Mouse (Mus musculus): ENCODE results near the gene Ptprn2. TPM values are rescaled to one million over a fixed set of nuclear protein-coding genes. Genes with fewer than 3 reads are reported as not detected.
"Not testable (repeated sequence)": the region's sequence is repeated elsewhere in the genome, so short reads cannot be mapped to it uniquely, and the experiment has no call there.

Ptprn2 gene
- polyA plus RNA-seq, 1 experiment from 2014 or later: 3.5 TPM

GRCm38 (mm10) chr12:116490575-116491356 lies 5.2 kb downstream of the Ptprn2 start:
- H3K9me3 ChIP-seq (replicated peaks; ENCODE audit: control insufficient read depth, low read length): no peaks in the 10 kb centered on the region
- peak; percentile 59; the same call in 1 of the 2 replicates for ATAC-seq (ENCODE audit: insufficient read depth, low FRiP score)
- no peaks in the 10 kb centered on the region for H3K36me3 ChIP-seq (ENCODE audit: control insufficient read depth, insufficient read depth, low read length)
- WGBS: 61% methylated on average over 5 of the region's 5 CpGs
- H3K9ac ChIP-seq (ENCODE audit: low read length): no peak overlapping the region
- no peaks in the 10 kb centered on the region for H3K4me1 ChIP-seq (ENCODE audit: control insufficient read depth, insufficient read depth, low read length)
- no peaks in the 10 kb centered on the region for H3K27me3 ChIP-seq (ENCODE audit: control insufficient read depth, insufficient read depth, low read length)
- no peak overlapping the region for H3K4me2 ChIP-seq (ENCODE audit: low read depth, low read length)
- no peak overlapping the region for H3K4me3 ChIP-seq (replicated peaks; ENCODE audit: low read length)
- H3K27ac ChIP-seq (ENCODE audit: low read length): no peak overlapping the region

- H3K4me2 ChIP-seq (ENCODE audit: low read depth, low read length): no peak overlapping the region
- no peak overlapping the region for H3K4me3 ChIP-seq (replicated peaks; ENCODE audit: low read length)
- H3K9me3 ChIP-seq (replicated peaks; ENCODE audit: control insufficient read depth, low read length): no peaks in the 10 kb centered on the region
- H3K9ac ChIP-seq (ENCODE audit: low read length): no peak overlapping the region
- no peaks in the 10 kb centered on the region for H3K27me3 ChIP-seq (ENCODE audit: control insufficient read depth, insufficient read depth, low read length)
- no peaks in the 10 kb centered on the region for H3K36me3 ChIP-seq (ENCODE audit: control insufficient read depth, insufficient read depth, low read length)
- no peak for ATAC-seq (ENCODE audit: insufficient read depth, low FRiP score)
- H3K27ac ChIP-seq (ENCODE audit: low read length): no peak overlapping the region
- no peaks in the 10 kb centered on the region for H3K4me1 ChIP-seq (ENCODE audit: control insufficient read depth, insufficient read depth, low read length)
These were observed 13.1 kb downstream of the Ptprn2 start for GRCm38 (mm10) chr12:116498666-116499065.

GRCm38 (mm10) chr12:116500652-116501051 lies 15.1 kb downstream of the Ptprn2 start:
- ATAC-seq (ENCODE audit: insufficient read depth, low FRiP score): no peak
- Histone ChIP-seq H3K4me1 (ENCODE audit: control insufficient read depth, insufficient read depth, low read length) (no peaks in the 10 kb centered on the region), H3K4me2 (ENCODE audit: low read depth, low read length) (no peak overlapping the region), H3K36me3 (ENCODE audit: control insufficient read depth, insufficient read depth, low read length) (no peaks in the 10 kb centered on the region), H3K4me3 (replicated peaks; ENCODE audit: low read length) (no peak overlapping the region), H3K27me3 (ENCODE audit: control insufficient read depth, insufficient read depth, low read length) (no peaks in the 10 kb centered on the region), H3K27ac (ENCODE audit: low read length) (no peak overlapping the region), H3K9ac (ENCODE audit: low read length) (no peak overlapping the region), H3K9me3 (replicated peaks; ENCODE audit: control insufficient read depth, low read length) (no peaks in the 10 kb centered on the region)
- 71% methylated on average over 11 of the region's 11 CpGs for WGBS

GRCm38 (mm10) chr12:116512482-116512881 lies 27.0 kb downstream of the Ptprn2 start:
- no peak for ATAC-seq (ENCODE audit: insufficient read depth, low FRiP score)
- H3K4me3 ChIP-seq (replicated peaks; ENCODE audit: low read length): no peak overlapping the region
- no peak overlapping the region for H3K9ac ChIP-seq (ENCODE audit: low read length)
- H3K4me2 ChIP-seq (ENCODE audit: low read depth, low read length): no peak overlapping the region
- H3K27me3 ChIP-seq (ENCODE audit: control insufficient read depth, insufficient read depth, low read length): no peaks in the 10 kb centered on the region
- H3K36me3 ChIP-seq (ENCODE audit: control insufficient read depth, insufficient read depth, low read length): no peaks in the 10 kb centered on the region
- no peak overlapping the region for H3K27ac ChIP-seq (ENCODE audit: low read length)
- no peaks in the 10 kb centered on the region for H3K4me1 ChIP-seq (ENCODE audit: control insufficient read depth, insufficient read depth, low read length)
- whole genome bisulfite sequencing: 74% methylated on average over 1 of the region's 1 CpGs
- H3K9me3 ChIP-seq (replicated peaks; ENCODE audit: control insufficient read depth, low read length): no peaks in the 10 kb centered on the region

- not testable (repeated sequence) for H3K9ac ChIP-seq (ENCODE audit: low read length); H3K9me3 ChIP-seq (replicated peaks; ENCODE audit: control insufficient read depth, low read length); H3K27ac ChIP-seq (ENCODE audit: low read length); H3K4me2 ChIP-seq (ENCODE audit: low read depth, low read length); H3K4me1 ChIP-seq (ENCODE audit: control insufficient read depth, insufficient read depth, low read length); H3K4me3 ChIP-seq (replicated peaks; ENCODE audit: low read length); H3K36me3 ChIP-seq (ENCODE audit: control insufficient read depth, insufficient read depth, low read length); ATAC-seq (ENCODE audit: insufficient read depth, low FRiP score); H3K27me3 ChIP-seq (ENCODE audit: control insufficient read depth, insufficient read depth, low read length)
- WGBS: 83% methylated on average over 2 of the region's 2 CpGs
These were observed 28.3 kb downstream of the Ptprn2 start for GRCm38 (mm10) chr12:116513788-116514187.

- ATAC-seq (ENCODE audit: insufficient read depth, low FRiP score): no peak
- no peak overlapping the region for H3K27ac ChIP-seq (ENCODE audit: low read length)
- H3K4me3 ChIP-seq (replicated peaks; ENCODE audit: low read length): no peak overlapping the region
- H3K9me3 ChIP-seq (replicated peaks; ENCODE audit: control insufficient read depth, low read length): no peaks in the 10 kb centered on the region
- no peaks in the 10 kb centered on the region for H3K27me3 ChIP-seq (ENCODE audit: control insufficient read depth, insufficient read depth, low read length)
- no peaks in the 10 kb centered on the region for H3K36me3 ChIP-seq (ENCODE audit: control insufficient read depth, insufficient read depth, low read length)
- no peaks in the 10 kb centered on the region for H3K4me1 ChIP-seq (ENCODE audit: control insufficient read depth, insufficient read depth, low read length)
- no peak overlapping the region for H3K9ac ChIP-seq (ENCODE audit: low read length)
- H3K4me2 ChIP-seq (ENCODE audit: low read depth, low read length): no peak overlapping the region
These were observed 30.3 kb downstream of the Ptprn2 start for GRCm38 (mm10) chr12:116515824-116516223.

- Histone ChIP-seq H3K4me2 (ENCODE audit: low read depth, low read length) (no peak overlapping the region), H3K4me3 (replicated peaks; ENCODE audit: low read length) (no peak overlapping the region), H3K36me3 (ENCODE audit: control insufficient read depth, insufficient read depth, low read length) (no peaks in the 10 kb centered on the region), H3K9me3 (replicated peaks; ENCODE audit: control insufficient read depth, low read length) (no peaks in the 10 kb centered on the region), H3K27me3 (ENCODE audit: control insufficient read depth, insufficient read depth, low read length) (no peaks in the 10 kb centered on the region), H3K27ac (ENCODE audit: low read length) (no peak overlapping the region), H3K4me1 (ENCODE audit: control insufficient read depth, insufficient read depth, low read length) (no peaks in the 10 kb centered on the region), H3K9ac (ENCODE audit: low read length) (no peak overlapping the region)
- ATAC-seq (ENCODE audit: insufficient read depth, low FRiP score): no peak
- WGBS: 82% methylated on average over 4 of the region's 4 CpGs
These were observed 43.3 kb downstream of the Ptprn2 start for GRCm38 (mm10) chr12:116528861-116529260.

- no peak for ATAC-seq (ENCODE audit: insufficient read depth, low FRiP score)
- H3K9me3 ChIP-seq (replicated peaks; ENCODE audit: control insufficient read depth, low read length): no peaks in the 10 kb centered on the region
- H3K4me1 ChIP-seq (ENCODE audit: control insufficient read depth, insufficient read depth, low read length): no peaks in the 10 kb centered on the region
- no peaks in the 10 kb centered on the region for H3K27me3 ChIP-seq (ENCODE audit: control insufficient read depth, insufficient read depth, low read length)
- no peak overlapping the region for H3K27ac ChIP-seq (ENCODE audit: low read length)
- no peak overlapping the region for H3K4me2 ChIP-seq (ENCODE audit: low read depth, low read length)
- no peak overlapping the region for H3K4me3 ChIP-seq (replicated peaks; ENCODE audit: low read length)
- H3K36me3 ChIP-seq (ENCODE audit: control insufficient read depth, insufficient read depth, low read length): no peaks in the 10 kb centered on the region
- no peak overlapping the region for H3K9ac ChIP-seq (ENCODE audit: low read length)
These were observed 47.8 kb downstream of the Ptprn2 start for GRCm38 (mm10) chr12:116533281-116533680.

GRCm38 (mm10) chr12:116539305-116539704 lies 53.8 kb downstream of the Ptprn2 start:
- ATAC-seq (ENCODE audit: insufficient read depth, low FRiP score): no peak
- Histone ChIP-seq H3K36me3 (ENCODE audit: control insufficient read depth, insufficient read depth, low read length) (no peaks in the 10 kb centered on the region), H3K9ac (ENCODE audit: low read length) (no peak overlapping the region), H3K4me3 (replicated peaks; ENCODE audit: low read length) (no peak overlapping the region), H3K27me3 (ENCODE audit: control insufficient read depth, insufficient read depth, low read length) (no peaks in the 10 kb centered on the region), H3K4me1 (ENCODE audit: control insufficient read depth, insufficient read depth, low read length) (no peaks in the 10 kb centered on the region), H3K4me2 (ENCODE audit: low read depth, low read length) (no peak overlapping the region), H3K27ac (ENCODE audit: low read length) (no peak overlapping the region), H3K9me3 (replicated peaks; ENCODE audit: control insufficient read depth, low read length) (no peaks in the 10 kb centered on the region)
- 80% methylated on average over 1 of the region's 1 CpGs for WGBS
